Mouse (Mus musculus): Measurements from ENCODE around the gene Crhbp.
A peak's percentile ranks its signal among the peaks of the same experiment; 100 is the strongest.

Gene Crhbp

DNA sequence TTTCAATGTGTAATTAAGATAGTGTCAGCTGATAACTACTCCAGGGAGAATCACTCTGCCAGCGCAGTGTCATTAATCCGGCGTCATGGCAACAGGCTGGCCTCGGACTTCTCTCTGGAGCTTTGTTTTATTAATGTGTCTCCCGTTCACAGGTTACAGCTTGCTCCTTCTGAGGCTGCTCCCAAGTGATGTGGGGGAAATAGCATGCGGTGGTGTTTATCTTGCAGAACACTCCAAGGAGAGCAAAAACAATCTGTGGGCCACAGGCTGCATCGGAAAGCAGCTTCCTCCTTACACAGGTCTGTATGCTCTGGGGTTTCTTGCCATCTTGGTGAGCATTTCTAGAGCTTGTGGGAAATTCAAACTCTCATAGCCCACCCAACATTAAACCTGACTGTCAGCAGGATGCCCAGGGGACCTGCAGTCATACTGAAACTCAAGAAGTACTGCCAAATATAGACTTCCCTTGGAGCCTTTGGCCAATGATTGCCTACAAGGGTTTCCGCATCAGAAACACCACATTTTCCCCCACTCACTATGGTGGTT, 25.4 kb downstream of the Crhbp start:
- DNase-seq (ENCODE audit: low read depth, low spot score), result no peak

DNA sequence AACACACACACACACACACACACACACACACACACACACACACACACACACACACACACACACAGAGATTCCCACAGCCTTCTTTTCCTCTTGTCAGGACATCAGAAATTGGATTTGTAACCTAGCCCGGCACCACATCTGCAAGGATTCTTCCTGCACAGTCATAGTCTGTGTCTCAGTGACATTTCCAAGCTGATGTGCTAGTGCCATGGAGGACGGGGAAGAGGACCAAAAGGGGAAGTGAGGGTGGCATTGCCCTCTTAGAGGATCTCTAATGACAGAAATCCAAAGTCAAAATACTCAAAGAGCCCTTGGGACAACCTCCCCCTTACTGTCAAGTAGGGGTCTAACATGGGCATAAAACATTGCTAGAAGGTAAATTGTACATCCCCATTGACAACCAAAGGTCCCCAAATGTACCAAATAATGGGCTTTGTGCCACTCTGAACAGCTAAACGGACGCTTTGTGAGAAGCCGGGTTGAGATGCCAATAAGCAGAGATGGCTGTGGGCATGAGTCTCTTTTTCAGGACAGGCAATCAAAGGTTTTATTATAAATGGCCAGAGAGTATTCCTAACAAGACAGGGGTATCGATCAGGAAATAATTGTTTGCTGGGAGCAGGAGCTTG, 26.0 kb downstream of the Crhbp start:
- no peak for DNase-seq (ENCODE audit: low read depth, low spot score)

GRCm38 (mm10) chr13:95412257-95412656, 32.5 kb downstream of the Crhbp start:
- no peak for DNase-seq (ENCODE audit: low read depth, low spot score)

DNA sequence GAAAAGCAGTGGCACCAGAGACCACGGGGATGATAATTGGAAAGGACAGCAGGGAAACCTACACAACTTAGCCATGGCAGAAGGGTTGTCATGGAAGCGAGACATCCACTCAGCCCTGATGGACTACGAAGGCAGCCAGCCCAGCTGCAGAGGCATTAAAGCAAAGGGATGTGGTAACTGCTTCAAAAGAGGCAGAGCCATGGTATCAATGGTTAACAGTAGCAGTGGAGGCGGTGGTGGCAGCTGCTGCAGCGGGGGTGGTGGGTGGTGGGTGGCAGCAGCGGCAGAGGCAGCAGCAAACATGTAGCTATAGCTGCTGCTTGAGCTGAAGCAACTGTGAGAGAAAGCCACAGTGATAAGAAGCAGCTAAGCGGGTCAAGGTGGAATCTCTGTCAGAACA, 51.5 kb downstream of the Crhbp start:
- no peak for DNase-seq (ENCODE audit: low read depth, low spot score)

DNA sequence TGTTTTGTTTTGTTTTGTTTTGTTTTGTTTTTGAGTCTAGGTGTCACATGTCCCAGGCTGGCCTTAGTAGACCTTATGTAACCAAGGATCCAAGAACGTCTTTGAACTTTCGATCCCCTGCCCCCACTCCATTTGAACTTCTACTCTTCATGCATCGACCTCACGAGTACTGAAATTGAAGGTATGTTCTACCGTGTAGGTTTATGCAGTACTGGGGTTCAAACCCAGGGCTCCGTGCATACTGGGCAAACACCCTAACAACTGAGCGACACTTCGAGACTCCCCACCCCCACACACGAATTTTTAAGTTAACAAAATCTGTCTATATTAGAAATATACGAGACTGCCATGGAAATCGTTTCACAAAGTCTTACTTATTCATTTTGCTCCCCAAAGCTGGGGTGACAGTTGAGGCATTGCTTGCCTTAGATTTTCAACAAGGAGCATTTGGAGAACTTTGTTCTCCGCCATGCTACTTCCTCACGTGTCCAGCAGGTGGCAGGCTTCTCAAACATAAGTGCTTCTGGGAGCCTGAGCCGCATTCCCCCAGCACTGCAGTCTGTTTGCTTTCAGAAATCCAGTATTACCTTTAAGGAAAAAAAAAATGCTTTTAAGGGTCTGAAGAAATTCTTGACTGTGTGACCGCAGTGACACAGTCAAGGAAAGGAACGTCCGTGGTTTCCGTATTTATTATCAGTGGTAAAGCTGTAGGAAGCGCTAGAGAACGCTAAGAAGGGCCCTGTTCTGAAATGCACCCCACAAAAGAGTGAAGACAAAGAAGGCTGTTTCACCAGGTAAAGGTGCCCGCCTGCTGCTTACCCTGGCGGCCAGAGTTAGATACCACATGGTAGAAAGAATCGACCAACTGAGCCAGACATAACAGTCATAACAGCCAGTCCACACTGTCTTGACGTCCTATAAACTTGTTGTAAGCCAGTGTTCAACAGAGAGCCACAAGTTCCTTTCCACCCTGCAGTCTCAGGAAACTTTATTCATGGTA, 54.6 kb downstream of the Crhbp start:
- DNase-seq (ENCODE audit: low read depth, low spot score), result peak; percentile 45

- no peak for DNase-seq (ENCODE audit: low read depth, low spot score)
Observed at GRCm38 (mm10) chr13:95388226-95388625, 56.5 kb downstream of the Crhbp start.

GRCm38 (mm10) chr13:95382418-95382817, 62.3 kb downstream of the Crhbp start:
- DNase-seq (ENCODE audit: low read depth, low spot score), result no peak

All from c-Kit-negative CD71-positive TER-119-positive erythroid progenitor cells, embryonic 14.5 days (primary cell).